Comparison of ENCODE assay signal across 8 mouse cellular contexts in genomic region chr8:80314826-80315225, GRCm38 (mm10).
DNase-seq lines count a peak whose midpoint lies in the region; ATAC-seq and TF ChIP-seq lines count a peak whose summit lies in the region.

No protein-coding gene starts in this region.

- peaks cover 18% of the 10 kb centered on the region for H3K4me1 ChIP-seq in hindbrain, embryonic 15.5 days (replicated peaks)
- 0 out of 2 replicates have a peak, but pooled peaks cover 2% of the 10 kb centered on the region for H3K4me1 ChIP-seq in liver, adult 2 months (ENCODE audit: control insufficient read depth, insufficient read depth, low read length)

- no peak overlapping the region for H3K27ac ChIP-seq in layer of hippocampus, adult 2 months
- H3K27ac ChIP-seq in hindbrain, embryonic 15.5 days (replicated peaks), result peak overlapping the region; percentile 47
- no peak overlapping the region for H3K27ac ChIP-seq in liver, adult 2 months (replicated peaks; ENCODE audit: insufficient read depth, low read depth, low read length)

- no peak overlapping the region for H3K9ac ChIP-seq in hindbrain, embryonic 15.5 days
- no peak overlapping the region for H3K9ac ChIP-seq in liver, adult 2 months (ENCODE audit: low read depth, low read length)

- no peak for TF ChIP-seq POLR2A in liver, adult 2 months (IDR thresholded peaks at IDR 0.05; ENCODE audit: extremely low read depth, insufficient read depth, low read length)

- 5% methylated on average over 7 of the region's 7 CpGs for WGBS in hindbrain, embryonic 15.5 days
- WGBS in liver, adult 2 months, result 52% methylated on average over 7 of the region's 7 CpGs

- H3K27me3 ChIP-seq in hindbrain, embryonic 15.5 days, result no peaks in the 10 kb centered on the region
- no peaks in the 10 kb centered on the region for H3K27me3 ChIP-seq in liver, adult 2 months (ENCODE audit: control insufficient read depth, insufficient read depth, low read length)

- no peaks in the 10 kb centered on the region for H3K36me3 ChIP-seq in hindbrain, embryonic 15.5 days
- H3K36me3 ChIP-seq in liver, adult 2 months (ENCODE audit: control insufficient read depth, insufficient read depth, low read length), result no peaks in the 10 kb centered on the region

- ATAC-seq in hindbrain, embryonic 15.5 days (ENCODE audit: low FRiP score, low read depth), result peak; percentile 74; the same call in 1 of the 2 replicates
- no peak for ATAC-seq in activated CD4-positive, CD25-positive, alpha-beta regulatory T cell, adult 4 months

- H3K4me2 ChIP-seq in hindbrain, embryonic 15.5 days, result peak overlapping the region; percentile 50

- H3K4me3 ChIP-seq in layer of hippocampus, adult 2 months, result peak overlapping the region; percentile 47
- peak overlapping the region; percentile 20 for H3K4me3 ChIP-seq in hindbrain, embryonic 15.5 days
- no peak overlapping the region for H3K4me3 ChIP-seq in liver, adult 2 months (ENCODE audit: insufficient read depth, low read depth, low read length)

- no peaks in the 10 kb centered on the region for H3K79me2 ChIP-seq in liver, adult 2 months (ENCODE audit: control insufficient read depth, insufficient read depth, low read length)

- TF ChIP-seq CTCF in layer of hippocampus, adult 2 months (conservative IDR thresholded peaks at IDR 0.05), result no peak
- no peak for TF ChIP-seq CTCF in liver, adult 2 months (IDR thresholded peaks at IDR 0.05; ENCODE audit: low read depth, low read length)

- no peaks in the 10 kb centered on the region for H3K9me3 ChIP-seq in hindbrain, embryonic 15.5 days

- no peak for DNase-seq in layer of hippocampus, adult 2 months (ENCODE audit: low spot score in 2 of 2)
- DNase-seq in layer of hippocampus, adult 11-12 months (ENCODE audit: low spot score), result no peak
- DNase-seq in embryo, embryonic 9.5 days (ENCODE audit: extremely low spot score), result peak; percentile 82
- peak; percentile 15 for DNase-seq in liver, adult 2 months (ENCODE audit: extremely low read depth, low read depth, low spot score)
- peak; percentile 82 for DNase-seq in neural tube, embryonic 10.5 days (ENCODE audit: extremely low spot score, low spot score)
- no peak for DNase-seq in layer of hippocampus, adult 9-11 months

Comparison
In these comparisons a context has a peak if more than half of its experiments do, and no peak if none do; other contexts are left out.
1. DNase-seq: peak in embryo, embryonic 9.5 days (single experiment), liver, adult 2 months (single experiment) and neural tube, embryonic 10.5 days (single experiment); none in layer of hippocampus, adult 2 months (0 of 2), layer of hippocampus, adult 11-12 months (single experiment) and layer of hippocampus, adult 9-11 months (single experiment).